ENCODE assay signal across 18 mouse cellular contexts in genomic region chr2:170126266-170126665, GRCm38 (mm10). TPM values are rescaled to one million over a fixed set of nuclear protein-coding genes. Genes with fewer than 3 reads are reported as not detected.
DNase-seq lines count a peak whose midpoint lies in the region; ATAC-seq and TF ChIP-seq lines count a peak whose summit lies in the region.
"Had no signal": no experiment of that assay in that cellular context is flagged by ENCODE, and none has a peak within 500 bp of the region (broad histone marks: within the 10 kb centered on the region; RNA-seq: fewer than 3 reads in every experiment).

No protein-coding gene starts in this region.

- intact Hi-C loops in gastrocnemius, adult 2 months (cut with DNase I): no loop called here

- no peak for TF ChIP-seq POLR2A in testis, adult 2 months (IDR thresholded peaks at IDR 0.05; ENCODE audit: control insufficient read depth, low read depth, low read length)

- no peaks in the 10 kb centered on the region for H3K27me3 ChIP-seq in testis, adult 2 months (ENCODE audit: control insufficient read depth, insufficient read depth, low read length)
- H3K27me3 ChIP-seq: embryonic facial prominence, embryonic 13.5 days; forebrain, embryonic 12.5 days; heart, embryonic 12.5 days; hindbrain, embryonic 15.5 days had no signal

- no peak for TF ChIP-seq CTCF in gastrocnemius, adult 2 months (IDR thresholded peaks at IDR 0.05)
- no peak for TF ChIP-seq CTCF in testis, adult 2 months (IDR thresholded peaks at IDR 0.05; ENCODE audit: control insufficient read depth, insufficient read depth, insufficient replicate concordance, low read depth, low read length)

- H3K4me3 ChIP-seq in gastrocnemius, adult 2 months: no peak overlapping the region
- peak overlapping the region; percentile 20; the same call in 1 of the 2 replicates for H3K4me3 ChIP-seq in testis, adult 2 months (ENCODE audit: control insufficient read depth, low read depth, low read length)
- H3K4me3 ChIP-seq: embryonic facial prominence, embryonic 13.5 days; forebrain, embryonic 12.5 days; heart, embryonic 12.5 days; hindbrain, embryonic 15.5 days had no signal

- H3K36me3 ChIP-seq in testis, adult 2 months (ENCODE audit: control insufficient read depth, insufficient read depth, low read length): no peaks in the 10 kb centered on the region
- H3K36me3 ChIP-seq: hindbrain, embryonic 15.5 days had no signal

- peak overlapping the region; percentile 3; the same call in 1 of the 2 replicates for H3K27ac ChIP-seq in gastrocnemius, adult 2 months
- no peak overlapping the region for H3K27ac ChIP-seq in testis, adult 2 months (ENCODE audit: control insufficient read depth, insufficient read depth, low read depth, low read length)
- H3K27ac ChIP-seq: forebrain, embryonic 12.5 days; hindbrain, embryonic 15.5 days had no signal

- no peak for DNase-seq in gastrocnemius, adult 2 months
- DNase-seq in gastrocnemius, adult 18-20 months (ENCODE audit: low spot score): no peak
- no peak for DNase-seq in testis, postnatal 10 days (ENCODE audit: low spot score)
- DNase-seq in layer of hippocampus, postnatal 10 days (ENCODE audit: low spot score in 2 of 2): no peak
- no peak for DNase-seq in adrenal gland, postnatal 14 days
- DNase-seq: adrenal gland, postnatal 25 days; cerebellum, adult 18-20 months; cerebellum, adult 9-11 months; cerebellum, postnatal 36 days; gastrocnemius, postnatal 25 days; heart, postnatal 36 days had no signal

- peak; percentile 55 for ATAC-seq in inflammation-experienced regulatory T-cells, adult 6 months
- ATAC-seq: forebrain, embryonic 16.5 days had no signal

- peaks cover 6% of the 10 kb centered on the region for H3K4me1 ChIP-seq in testis, adult 2 months (ENCODE audit: control insufficient read depth, insufficient read depth, low read length)

RNA-seq across cellular contexts. Expression of gene Zfp217, which starts 21.6 kb away (rescaled TPM):
- total RNA-seq in gastrocnemius, adult 2 months (2021): 1 to 10 TPM; 5.6 to 8.1 TPM
- 1 to 10 TPM; 3.8 to 5.5 TPM for total RNA-seq in gastrocnemius, adult 18-20 months (2021)
- 74.6 and 80.0 TPM in 2 replicates for polyA plus RNA-seq in testis, adult 2 months (2012; rRNA removed)
- 10 to 100 TPM in 1 of 3 experiments, 1 to 10 TPM in 2; 8.6 to 11.1 (median 8.6) TPM for polyA plus RNA-seq in inflammation-experienced regulatory T-cells, adult 6 months (2017; shearing (Covaris generic))
- 1 to 10 TPM; 4.5 to 5.5 TPM for total RNA-seq in layer of hippocampus, postnatal 10 days (2021)
- total RNA-seq in adrenal gland, postnatal 14 days (2021): 28.6 and 32.6 TPM in 2 replicates
